Mouse (Mus musculus) embryonic fibroblast, embryonic 13.5 days (primary cell): ENCODE data around the gene Cmas. TPM values are rescaled to one million over a fixed set of nuclear protein-coding genes. Genes with fewer than 3 reads are reported as not detected.

Experiments used
- H3K27ac ChIP-seq: 2 replicates; pipeline ENCODE4 v1.5.1; 2012; ENCODE audit warnings: low read length, control low read depth, inconsistent platforms; ENCODE audit not compliant: insufficient read depth
- H3K4me1 ChIP-seq: 2 replicates; pipeline ENCODE4 v1.6.1; 2011; ENCODE audit warnings: low read length; ENCODE audit not compliant: control insufficient read depth, insufficient read depth
- H3K4me3 ChIP-seq: 2 replicates; pipeline ENCODE4 v1.5.1; 2011; ENCODE audit warnings: mild to moderate bottlenecking, control low read depth, low read length; ENCODE audit not compliant: insufficient read depth
- CTCF ChIP-seq: IDR thresholded peaks from 2 replicates; pipeline ENCODE4 v1.5.1; 2011; ENCODE audit warnings: mild to moderate bottlenecking, control low read depth, low read length, moderate library complexity, borderline replicate concordance; ENCODE audit not compliant: insufficient read depth
- POLR2A ChIP-seq: IDR thresholded peaks from 2 replicates; pipeline ENCODE4 v1.6.1; 2011; ENCODE audit warnings: low read depth, mild to moderate bottlenecking, control low read depth, low read length, moderate library complexity
- polyA plus RNA-seq: library from polyadenylated mRNA; stranded (reverse); fragments of >200 nt; gene quantifications from 2 replicates; pipeline ENCODE4 v1.2.4, GENCODE M21; 2011; ENCODE audit warnings: low read depth; ENCODE audit not compliant: missing spikeins, insufficient read length

Gene Cmas
- polyA plus RNA-seq, 1 experiment: 44.1 TPM

DNA sequence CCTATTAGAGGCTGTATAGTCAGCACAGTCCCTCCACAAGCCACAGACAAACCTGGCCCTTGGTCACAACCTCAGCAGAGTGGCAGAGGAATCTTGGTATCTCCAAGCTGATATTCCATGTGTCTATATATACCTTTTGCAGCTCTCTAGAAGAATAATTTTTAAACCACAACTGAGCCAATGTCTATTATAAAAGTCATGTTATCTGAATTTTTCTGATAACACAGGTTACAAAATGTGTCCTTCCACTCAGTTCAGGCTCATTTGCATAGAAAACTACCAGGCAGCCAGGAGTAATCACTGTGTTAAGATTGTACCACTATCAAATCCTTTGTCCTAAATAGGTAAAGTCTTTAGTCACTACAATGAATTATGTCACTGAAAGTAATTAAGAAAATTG is 47.9 kb downstream of the Cmas start, which contains the start of gene Sult6b2:
Gene Sult6b2, minus strand, starts transcription at position 101 of the 400 bp plus-strand sequence.
- Histone ChIP-seq H3K27ac (no peak within 1 kb of the TSS), H3K4me3 (no peak within 1 kb of the TSS), H3K4me1 (no peaks in the 10 kb centered on the region; the same call in 1 of the 2 replicates)
- TF ChIP-seq POLR2A: no peak
- TF ChIP-seq CTCF: no peak

GRCm38 (mm10) chr6:142806326-142806725 is 49.8 kb downstream of the Cmas start:
- Histone ChIP-seq H3K4me3 (no peak overlapping the region), H3K27ac (no peak overlapping the region), H3K4me1 (no peaks in the 10 kb centered on the region; the same call in 1 of the 2 replicates)
- TF ChIP-seq POLR2A (no peak), CTCF (no peak)

DNA sequence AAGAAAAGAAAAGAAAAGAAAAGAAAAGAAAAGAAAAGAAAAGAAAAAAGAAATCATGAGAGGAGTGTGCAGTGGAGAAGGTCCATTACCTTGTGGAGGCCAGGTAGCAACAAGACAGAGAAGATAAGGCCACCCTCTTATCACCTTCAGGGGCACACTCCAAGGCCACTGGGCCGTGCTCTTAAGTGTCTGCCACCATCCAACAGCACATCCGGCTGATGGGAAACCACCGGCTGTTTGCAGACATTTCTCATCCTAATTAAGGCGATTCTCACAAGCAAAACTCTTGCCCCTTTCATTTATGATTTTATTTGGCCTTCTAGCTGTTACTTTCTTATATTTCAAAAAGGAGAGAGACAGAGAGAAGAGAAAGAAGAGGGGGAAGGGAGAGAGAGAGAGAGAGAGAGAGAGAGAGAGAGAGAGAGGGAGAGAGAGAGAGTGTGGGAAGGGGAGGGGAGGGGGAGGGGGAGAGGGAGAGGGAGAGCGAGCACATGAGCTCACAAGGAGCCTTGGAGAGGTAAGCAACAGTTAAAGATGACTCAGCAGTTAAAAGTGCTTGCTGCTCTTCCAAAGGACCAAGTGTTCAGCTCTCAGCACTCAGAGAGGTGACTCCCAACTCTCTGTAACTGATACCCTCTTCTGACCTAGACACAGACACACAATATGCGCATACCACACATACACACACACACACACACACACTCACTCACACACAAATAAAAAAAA is 53.0 kb downstream of the Cmas start:
- Histone ChIP-seq H3K4me3 (no peak overlapping the region), H3K27ac (no peak overlapping the region)
- TF ChIP-seq CTCF: no peak
- no peak for TF ChIP-seq POLR2A

DNA sequence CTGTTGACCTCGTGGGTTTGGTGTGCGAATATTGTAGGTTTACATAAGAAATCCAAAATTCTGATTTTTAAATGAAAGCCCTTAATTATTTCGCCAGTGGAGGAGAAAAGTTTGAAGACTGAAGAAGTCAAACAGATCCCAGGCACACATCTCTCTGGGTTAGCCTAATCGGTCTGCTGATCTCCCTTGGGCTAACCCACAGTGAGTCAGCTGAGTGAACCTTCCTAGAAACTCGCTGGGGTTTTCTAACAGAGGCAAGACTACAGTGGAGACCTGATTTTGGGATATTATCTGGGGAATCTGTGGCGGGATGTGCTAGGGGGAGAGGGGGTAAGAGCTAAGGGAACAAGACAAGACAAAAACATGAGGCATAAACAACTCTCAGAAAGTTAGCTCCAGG is 53.8 kb downstream of the Cmas start:
- no peaks in the 10 kb centered on the region; the same call in 1 of the 2 replicates for H3K4me1 ChIP-seq
- TF ChIP-seq CTCF (no peak), POLR2A (no peak)
- no peak overlapping the region for H3K4me3 ChIP-seq
- no peak overlapping the region for H3K27ac ChIP-seq

More for the DNA sequence above, 53.0 kb downstream of the Cmas start:
- no peaks in the 10 kb centered on the region; the same call in 1 of the 2 replicates for H3K4me1 ChIP-seq

DNA sequence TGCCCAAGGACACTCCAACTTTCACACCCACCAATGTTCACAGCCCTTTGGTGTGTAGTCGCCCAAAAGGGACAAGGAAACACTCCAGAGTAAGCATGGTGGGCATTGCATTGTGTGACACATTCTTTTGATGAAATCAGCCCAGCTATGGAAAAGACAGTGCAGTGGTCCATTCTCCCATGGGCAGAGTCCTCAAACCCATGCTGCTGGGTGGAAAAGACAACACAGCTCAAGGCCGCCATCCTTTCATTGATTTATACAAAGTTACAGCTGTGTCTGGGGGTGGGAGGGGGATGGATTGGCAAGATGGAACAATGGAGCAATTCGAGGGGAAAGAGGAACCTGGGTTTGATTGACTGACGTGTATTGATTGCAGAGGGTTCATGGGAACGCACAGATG is 56.5 kb downstream of the Cmas start:
- H3K27ac ChIP-seq: no peak overlapping the region
- no peak overlapping the region for H3K4me3 ChIP-seq
- no peaks in the 10 kb centered on the region; the same call in 1 of the 2 replicates for H3K4me1 ChIP-seq
- TF ChIP-seq POLR2A (no peak), CTCF (no peak)

DNA sequence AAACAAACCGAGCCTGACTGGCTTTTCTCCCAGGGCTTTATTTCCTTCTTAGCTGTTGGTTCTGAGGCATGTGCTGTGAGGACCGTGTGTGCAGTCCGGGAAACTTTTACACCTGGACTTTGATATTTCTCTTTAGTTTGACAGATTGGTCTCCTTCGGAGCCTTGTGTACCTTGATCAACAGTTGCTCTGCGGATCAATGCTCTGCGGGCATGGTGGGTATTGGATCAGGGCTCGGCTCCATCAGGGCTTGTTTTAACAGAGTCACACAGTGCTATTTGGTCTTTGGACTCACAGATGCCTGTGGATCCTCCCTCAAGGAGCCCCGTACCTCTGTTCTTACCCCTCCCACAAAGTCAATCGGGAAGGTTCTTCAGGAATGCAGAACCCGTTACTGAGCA is 57.5 kb downstream of the Cmas start:
- Histone ChIP-seq H3K4me1 (no peaks in the 10 kb centered on the region; the same call in 1 of the 2 replicates), H3K4me3 (no peak overlapping the region), H3K27ac (no peak overlapping the region)
- TF ChIP-seq POLR2A (no peak), CTCF (no peak)

DNA sequence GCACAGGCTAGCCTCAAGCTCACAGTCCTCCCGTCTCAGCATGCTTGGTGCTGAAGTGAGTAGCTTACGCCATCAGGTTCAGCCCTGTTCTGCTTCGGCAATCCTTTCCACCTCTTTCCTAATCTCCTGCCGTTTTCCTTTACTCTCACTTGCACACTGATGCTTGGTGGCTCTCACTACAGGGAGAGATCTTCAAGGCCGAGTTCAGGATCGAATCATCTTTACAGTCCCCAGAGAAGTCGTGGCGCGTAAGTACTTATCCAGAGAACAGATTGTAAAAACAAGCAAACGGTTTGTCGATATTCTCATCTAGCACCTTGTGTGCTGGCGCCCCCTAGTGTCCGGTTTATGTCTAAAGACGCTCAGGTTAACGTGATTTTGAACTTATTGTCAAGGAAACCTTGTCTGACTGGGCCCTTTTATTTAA is 58.0 kb downstream of the Cmas start:
- peak overlapping the region; percentile 49 for H3K4me3 ChIP-seq
- no peak for TF ChIP-seq CTCF
- no peak for TF ChIP-seq POLR2A
- no peaks in the 10 kb centered on the region; the same call in 1 of the 2 replicates for H3K4me1 ChIP-seq
- H3K27ac ChIP-seq: no peak overlapping the region

DNA sequence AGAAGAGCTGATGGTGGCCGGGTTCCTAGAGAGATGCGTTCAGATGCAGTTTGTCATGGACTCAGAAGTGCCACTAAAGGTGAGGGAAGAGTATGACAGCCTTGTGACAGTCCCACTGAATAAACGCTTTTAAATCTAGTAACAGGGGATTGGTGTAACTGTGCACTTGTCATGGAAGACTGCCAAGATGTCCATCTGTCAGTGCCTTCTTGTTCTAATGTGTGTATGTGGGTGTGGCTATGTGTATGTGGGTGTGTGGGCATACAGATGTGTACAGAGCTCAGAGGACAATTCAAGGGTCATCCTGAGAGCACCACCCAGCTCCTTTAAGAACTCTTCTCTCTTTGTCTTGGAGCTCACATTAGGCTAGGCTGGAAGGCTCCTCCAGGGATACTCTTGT is 59.0 kb downstream of the Cmas start:
- no peak overlapping the region for H3K27ac ChIP-seq
- H3K4me3 ChIP-seq: no peak overlapping the region
- TF ChIP-seq CTCF: no peak
- TF ChIP-seq POLR2A: no peak
- no peaks in the 10 kb centered on the region for H3K4me1 ChIP-seq

DNA sequence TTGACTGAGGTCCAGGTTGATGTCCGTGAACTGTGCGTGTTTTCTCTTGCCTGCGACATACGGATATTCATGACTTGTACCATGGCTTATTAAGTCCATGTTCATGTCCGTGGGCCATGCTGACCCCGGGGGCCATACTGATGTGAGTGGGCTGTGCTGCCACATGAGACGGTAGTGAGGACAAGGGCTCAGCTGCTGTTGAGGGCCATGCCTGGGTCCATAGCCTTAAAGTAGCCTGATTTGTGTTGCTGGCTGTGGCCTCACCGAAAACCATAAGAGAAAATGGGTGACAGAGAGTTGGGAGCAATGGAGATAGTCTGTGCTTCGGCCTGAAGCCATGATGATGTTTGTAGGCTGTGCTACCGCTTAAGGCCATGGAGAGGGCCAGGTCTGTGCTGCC is 61.8 kb downstream of the Cmas start:
- TF ChIP-seq POLR2A (no peak), CTCF (no peak)
- Histone ChIP-seq H3K4me3 (no peak overlapping the region), H3K27ac (no peak overlapping the region), H3K4me1 (no peaks in the 10 kb centered on the region)

DNA sequence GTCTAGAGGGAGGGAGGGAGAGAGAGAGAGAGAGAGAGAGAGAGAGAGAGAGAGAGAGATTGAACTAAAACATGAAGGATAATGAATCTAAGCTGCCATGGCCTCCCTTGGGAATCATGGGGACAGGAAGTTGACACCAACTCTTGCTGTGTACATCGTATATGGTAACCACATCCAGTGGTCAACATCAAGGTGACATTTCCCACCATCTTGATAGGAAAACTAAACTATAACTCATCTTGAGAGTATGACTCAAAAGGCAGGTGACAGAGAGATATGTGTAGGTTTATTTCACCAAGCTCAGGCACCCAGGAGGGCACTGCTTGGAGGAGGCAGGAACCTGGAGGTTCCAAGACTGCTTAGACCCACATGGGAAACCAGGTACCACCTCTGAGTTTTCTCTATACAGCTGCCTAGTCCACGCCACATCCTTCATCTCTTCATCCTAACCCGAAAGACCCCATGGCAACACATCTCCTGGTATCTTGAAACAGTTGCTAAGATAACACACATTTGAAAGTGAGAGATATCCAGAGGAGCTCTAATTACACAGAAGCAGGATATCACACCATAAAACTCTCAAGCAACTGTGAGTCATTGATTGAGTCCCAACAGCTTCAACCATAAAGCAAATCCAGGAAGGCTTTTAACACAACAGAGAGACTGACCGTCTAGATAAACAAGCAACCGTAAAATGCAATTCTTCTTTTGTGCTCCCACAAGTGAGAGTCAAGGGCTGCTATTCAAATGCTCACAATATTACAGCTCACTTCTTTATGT is 66.7 kb downstream of the Cmas start:
- H3K27ac ChIP-seq: no peak overlapping the region
- H3K4me1 ChIP-seq: no peaks in the 10 kb centered on the region
- TF ChIP-seq POLR2A: no peak
- TF ChIP-seq CTCF: no peak
- H3K4me3 ChIP-seq: no peak overlapping the region

Other genes starting within 250 kb of the Cmas start
- 77.4 and 79.9 TPM in 2 replicates for gene Ldhb, start 248.7 kb upstream of the Cmas start, polyA plus RNA-seq
- gene Kcnj8, start 185.1 kb upstream of the Cmas start, polyA plus RNA-seq: 0.32 and 1.7 TPM in 2 replicates
- gene Abcc9, start 54.4 kb upstream of the Cmas start, polyA plus RNA-seq: 1.0 and 2.3 TPM in 2 replicates
- gene Sult6b2, start 47.8 kb downstream of the Cmas start, polyA plus RNA-seq: not detected in 2 replicates
- 0.07 TPM in 1 of 2 replicates, not detected in the other for gene St8sia1, start 207.8 kb downstream of the Cmas start, polyA plus RNA-seq